Mouse (Mus musculus) embryonic facial prominence, embryonic 14.5 days (tissue): ENCODE data around the gene Ptch1. TPM values are rescaled to one million over a fixed set of nuclear protein-coding genes. Genes with fewer than 3 reads are reported as not detected.
A peak's percentile ranks its signal among the peaks of the same experiment; 100 is the strongest.

Experiments used
- ATAC-seq: fragments of 200-750 bp; cut with Nextera tagmentation; 2 replicates; pipeline ENCODE4 v1.8.0; 2017; ENCODE audit warnings: low read depth, moderate number of reproducible peaks, moderate TSS enrichment
- DNase-seq: peaks from one replicate; pipeline ENCODE4 v3.0.0-alpha.2; 2015; ENCODE audit warnings: low spot score
- H3K27ac ChIP-seq: fragments of 300-500 bp; sonication (generic); replicated peaks from 2 replicates; pipeline ENCODE4 v1.5.1; 2014; ENCODE audit warnings: low read depth, mild to moderate bottlenecking, low read length, moderate library complexity
- H3K27me3 ChIP-seq: fragments of 300-500 bp; sonication (generic); replicated peaks from 2 replicates; pipeline ENCODE4 v1.6.1; 2014; ENCODE audit warnings: low read length; ENCODE audit not compliant: control insufficient read depth, insufficient read depth
- H3K36me3 ChIP-seq: fragments of 300-500 bp; sonication (generic); 2 replicates; pipeline ENCODE4 v1.6.1; 2014; ENCODE audit warnings: low read length, mixed read lengths; ENCODE audit not compliant: control insufficient read depth, insufficient read depth
- H3K4me1 ChIP-seq: fragments of 300-500 bp; sonication (generic); 2 replicates; pipeline ENCODE4 v1.6.1; 2014; ENCODE audit warnings: antibody characterized with exemption, low read length; ENCODE audit not compliant: control insufficient read depth, insufficient read depth
- H3K4me2 ChIP-seq: fragments of 300-500 bp; sonication (generic); 2 replicates; pipeline ENCODE4 v1.6.1; 2014; ENCODE audit warnings: low read depth, mild to moderate bottlenecking, low read length, moderate library complexity, mixed read lengths
- H3K4me3 ChIP-seq: fragments of 300-500 bp; sonication (generic); 2 replicates; pipeline ENCODE4 v1.5.1; 2014; ENCODE audit warnings: low read depth, mild to moderate bottlenecking, low read length
- H3K9ac ChIP-seq: fragments of 300-500 bp; sonication (generic); 2 replicates; pipeline ENCODE4 v1.6.1; 2014; ENCODE audit warnings: low read depth, mild to moderate bottlenecking, low read length, moderate library complexity, mixed read lengths
- H3K9me3 ChIP-seq: fragments of 300-500 bp; sonication (generic); 2 replicates; pipeline ENCODE4 v1.6.1; 2016; ENCODE audit warnings: low read length; ENCODE audit not compliant: control insufficient read depth
- WGBS: fragments of 180-500 bp; shearing (Covaris S2); extraction: QIAGEN DNeasy Blood & Tissue Kit; methylation state at CpG from one replicate; pipeline ENCODE4 v1.1.7; 2014; 5-methylcytosine and 5-hydroxymethylcytosine counted together
- polyA plus RNA-seq: library from polyadenylated mRNA; unstranded; fragments of >200 nt; fragmentation: Nextera tagmentation; extraction: Ambion mirVana; gene quantifications from 2 replicates; pipeline ENCODE4 v1.2.1, GENCODE M21; 2014

Ptch1 gene
- polyA plus RNA-seq, 1 experiment from 2014 or later: 22.7 TPM

GRCm38 (mm10) chr13:63566018-63567015 is 7.1 kb downstream of the Ptch1 start:
- under 1% methylated on average over 46 of the region's 46 CpGs for WGBS
- H3K9ac ChIP-seq: peak overlapping the region; percentile 98
- peak overlapping the region; percentile 82 for H3K4me2 ChIP-seq
- H3K27me3 ChIP-seq: peaks cover 9% of the 10 kb centered on the region; the same call in 1 of the 2 replicates
- H3K4me1 ChIP-seq: peaks cover 17% of the 10 kb centered on the region
- ATAC-seq (peak; percentile 70), DNase-seq (peak; percentile 99)
- H3K4me3 ChIP-seq: peak overlapping the region; percentile 89
- no peaks in the 10 kb centered on the region; the same call in 1 of the 2 replicates for H3K36me3 ChIP-seq
- H3K9me3 ChIP-seq: no peaks in the 10 kb centered on the region
- H3K27ac ChIP-seq: peak overlapping the region; percentile 100

- peak overlapping the region; percentile 100 for H3K27ac ChIP-seq
- peaks cover 21% of the 10 kb centered on the region for H3K4me1 ChIP-seq
- ATAC-seq: no peak; the same call in 1 of the 2 replicates
- peaks cover under 1% of the 10 kb centered on the region; the same call in 1 of the 2 replicates for H3K27me3 ChIP-seq
- peak overlapping the region; percentile 98 for H3K9ac ChIP-seq
- peak overlapping the region; percentile 82 for H3K4me2 ChIP-seq
- peak overlapping the region; percentile 89 for H3K4me3 ChIP-seq
- under 1% methylated on average over 26 of the region's 99 CpGs for WGBS
- H3K9me3 ChIP-seq: no peaks in the 10 kb centered on the region
- H3K36me3 ChIP-seq: peaks cover 6% of the 10 kb centered on the region; the same call in 1 of the 2 replicates
- no peak for DNase-seq
These were observed 7.9 kb downstream of the Ptch1 start for GRCm38 (mm10) chr13:63565320-63566017.

GRCm38 (mm10) chr13:63564626-63565319 is 8.6 kb downstream of the Ptch1 start:
- 2% methylated on average over 25 of the region's 36 CpGs for WGBS
- Histone ChIP-seq H3K4me3 (peak overlapping the region; percentile 89), H3K27ac (peak overlapping the region; percentile 100), H3K9ac (peak overlapping the region; percentile 98), H3K27me3 (no peaks in the 10 kb centered on the region; the same call in 1 of the 2 replicates), H3K4me2 (peak overlapping the region; percentile 82), H3K36me3 (peaks cover 13% of the 10 kb centered on the region; the same call in 1 of the 2 replicates), H3K9me3 (no peaks in the 10 kb centered on the region), H3K4me1 (peaks cover 26% of the 10 kb centered on the region)
- no peak for ATAC-seq
- peak; percentile 90 for DNase-seq

- Histone ChIP-seq H3K27ac (peak overlapping the region; percentile 100), H3K4me1 (peaks cover 31% of the 10 kb centered on the region), H3K4me3 (peak overlapping the region; percentile 89), H3K36me3 (peaks cover 13% of the 10 kb centered on the region; the same call in 1 of the 2 replicates), H3K9ac (peak overlapping the region; percentile 98), H3K4me2 (peak overlapping the region; percentile 82), H3K27me3 (no peaks in the 10 kb centered on the region), H3K9me3 (no peaks in the 10 kb centered on the region)
- WGBS: under 1% methylated on average over 40 of the region's 51 CpGs
- DNase-seq (peak; percentile 40), ATAC-seq (no peak)
These were observed 9.4 kb downstream of the Ptch1 start for GRCm38 (mm10) chr13:63563781-63564625.

- peaks cover 13% of the 10 kb centered on the region; the same call in 1 of the 2 replicates for H3K36me3 ChIP-seq
- H3K4me2 ChIP-seq: peak overlapping the region; percentile 82
- peaks cover 39% of the 10 kb centered on the region for H3K4me1 ChIP-seq
- under 1% methylated on average over 42 of the region's 51 CpGs for WGBS
- DNase-seq (peak; percentile 90), ATAC-seq (peak; percentile 51)
- no peaks in the 10 kb centered on the region for H3K27me3 ChIP-seq
- H3K9me3 ChIP-seq: no peaks in the 10 kb centered on the region
- peak overlapping the region; percentile 98 for H3K9ac ChIP-seq
- H3K4me3 ChIP-seq: peak overlapping the region; percentile 89
- peak overlapping the region; percentile 100 for H3K27ac ChIP-seq
These were observed 10.2 kb downstream of the Ptch1 start for GRCm38 (mm10) chr13:63562972-63563780.

GRCm38 (mm10) chr13:63562141-63562971 is 11.0 kb downstream of the Ptch1 start:
- H3K9me3 ChIP-seq: no peaks in the 10 kb centered on the region
- peak overlapping the region; percentile 89 for H3K4me3 ChIP-seq
- peaks cover 46% of the 10 kb centered on the region for H3K4me1 ChIP-seq
- peaks cover 17% of the 10 kb centered on the region; the same call in 1 of the 2 replicates for H3K36me3 ChIP-seq
- no peak for ATAC-seq
- 2% methylated on average over 7 of the region's 7 CpGs for WGBS
- H3K27me3 ChIP-seq: no peaks in the 10 kb centered on the region
- H3K9ac ChIP-seq: peak overlapping the region; percentile 98
- H3K27ac ChIP-seq: peak overlapping the region; percentile 100
- peak overlapping the region; percentile 82 for H3K4me2 ChIP-seq
- no peak for DNase-seq
